In the genomic region with DNA sequence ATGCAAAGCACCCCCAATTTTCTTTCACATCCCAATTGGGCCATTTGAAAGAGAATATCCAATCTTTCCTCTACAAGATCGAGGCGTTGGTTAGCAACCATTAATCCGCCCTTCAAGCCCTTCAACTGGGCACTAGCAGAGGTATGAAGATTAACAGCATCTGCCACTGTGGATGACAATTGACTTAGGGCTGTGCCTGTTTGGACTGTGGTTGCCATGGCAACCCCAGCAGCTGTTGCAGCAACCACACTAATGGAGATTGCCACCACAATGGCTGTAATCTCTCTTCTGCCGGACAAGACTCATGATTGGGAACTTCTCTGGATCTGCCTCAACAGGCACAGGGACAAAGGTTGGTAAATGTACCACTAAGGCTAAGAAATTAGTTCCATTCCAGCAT, we compare ENCODE assay signal across 27 mouse cellular contexts. TPM values are rescaled to one million over a fixed set of nuclear protein-coding genes. Genes with fewer than 3 reads are reported as not detected.
DNase-seq lines count a peak whose midpoint lies in the region; ATAC-seq and TF ChIP-seq lines count a peak whose summit lies in the region.
"Had no signal": no experiment of that assay in that cellular context is flagged by ENCODE, and none has a peak within 500 bp of the region (broad histone marks: within the 10 kb centered on the region; RNA-seq: fewer than 3 reads in every experiment).

No protein-coding gene starts in this region.

- H3ac ChIP-seq in myocyte (ENCODE audit: control insufficient read depth, insufficient read length), result no peak overlapping the region

- intact Hi-C loops in gastrocnemius, postnatal 36 days (cut with DNase I), result no loop called here

- peak; percentile 45 for DNase-seq in hindbrain, embryonic 11.5 days (ENCODE audit: low spot score)
- DNase-seq in hindbrain, embryonic 10.5 days (ENCODE audit: low spot score), result no peak
- DNase-seq in ZHBTc4 (ENCODE audit: low read depth, low spot score), result peak; percentile 19
- peak; percentile 77 for DNase-seq in mesoderm, embryonic 11.5 days (ENCODE audit: low read depth, low spot score)
- no peak for DNase-seq in gastrocnemius, postnatal 36 days
- no peak for DNase-seq in heart, adult 9 months (ENCODE audit: low spot score in 2 of 2)
- DNase-seq in layer of hippocampus, postnatal 25 days (ENCODE audit: extremely low spot score in 1 of 2, low spot score in 1 of 2), result no peak
- DNase-seq: adrenal gland, adult 8-10 months; cerebellum, adult 18-20 months; cerebellum, postnatal 14 days; forebrain, postnatal 0 days; heart, postnatal 4 days; kidney, adult 11 months; liver, postnatal 0 days; right cerebral cortex, adult 18-20 months; right cerebral cortex, postnatal 4 days; thymus, adult 2 months; thymus, postnatal 4 days had no signal

- no peaks in the 10 kb centered on the region for H3K79me2 ChIP-seq in myocyte (ENCODE audit: control insufficient read depth, insufficient read depth)

- H3K27me3 ChIP-seq in hindbrain, embryonic 11.5 days (ENCODE audit: control insufficient read depth, insufficient read depth, low read length), result no peaks in the 10 kb centered on the region
- no peaks in the 10 kb centered on the region for H3K27me3 ChIP-seq in hindbrain, embryonic 10.5 days (ENCODE audit: insufficient read depth, poor library complexity, severe bottlenecking)
- H3K27me3 ChIP-seq in myocyte (ENCODE audit: control insufficient read depth, insufficient read depth, insufficient read length), result no peaks in the 10 kb centered on the region
- H3K27me3 ChIP-seq: neural tube, embryonic 12.5 days had no signal

- H3K9me3 ChIP-seq in hindbrain, embryonic 11.5 days (ENCODE audit: control insufficient read depth, low read length), result no peaks in the 10 kb centered on the region; the same call in 1 of the 2 replicates
- peaks cover 43% of the 10 kb centered on the region for H3K9me3 ChIP-seq in hindbrain, embryonic 10.5 days

- WGBS in hindbrain, embryonic 11.5 days, result 77% methylated on average over 4 of the region's 4 CpGs
- WGBS in hindbrain, embryonic 10.5 days, result 83% methylated on average over 4 of the region's 4 CpGs

- ATAC-seq in hindbrain, embryonic 11.5 days (ENCODE audit: low FRiP score), result no peak
- ATAC-seq: activated CD4-positive, CD25-positive, alpha-beta regulatory T cell, adult 4 months; forebrain, postnatal 0 days; liver, postnatal 0 days; lung, postnatal 0 days; Patski had no signal

- no peak overlapping the region for H3K27ac ChIP-seq in hindbrain, embryonic 11.5 days (ENCODE audit: low read depth, low read length)
- H3K27ac ChIP-seq in hindbrain, embryonic 10.5 days, result no peak overlapping the region
- H3K27ac ChIP-seq: embryonic facial prominence, embryonic 10.5 days; heart, embryonic 10.5 days; neural tube, embryonic 12.5 days had no signal

- H3K4me2 ChIP-seq in hindbrain, embryonic 11.5 days (replicated peaks; ENCODE audit: low read depth, low read length), result no peak overlapping the region
- H3K4me2 ChIP-seq in myocyte (ENCODE audit: low read depth), result no peak overlapping the region
- H3K4me2 ChIP-seq: liver, embryonic 11.5 days; neural tube, embryonic 12.5 days had no signal

- no peak for TF ChIP-seq POLR2A in myocyte (IDR thresholded peaks at IDR 0.05; ENCODE audit: insufficient read length, low read depth)

- no peak overlapping the region for H3K4me3 ChIP-seq in hindbrain, embryonic 11.5 days (ENCODE audit: low read depth, low read length)
- H3K4me3 ChIP-seq in hindbrain, embryonic 10.5 days, result no peak overlapping the region
- no peak overlapping the region for H3K4me3 ChIP-seq in myocyte
- H3K4me3 ChIP-seq: embryonic facial prominence, embryonic 10.5 days; heart, embryonic 10.5 days; neural tube, embryonic 12.5 days had no signal

- H3K9ac ChIP-seq in hindbrain, embryonic 11.5 days (ENCODE audit: low read depth, low read length), result no peak overlapping the region
- H3K9ac ChIP-seq: forebrain, postnatal 0 days; liver, postnatal 0 days; neural tube, embryonic 12.5 days had no signal

- H3K4me1 ChIP-seq in hindbrain, embryonic 11.5 days (replicated peaks; ENCODE audit: control insufficient read depth, insufficient read depth, low read length), result no peaks in the 10 kb centered on the region
- H3K4me1 ChIP-seq in hindbrain, embryonic 10.5 days (replicated peaks), result no peaks in the 10 kb centered on the region
- H3K4me1 ChIP-seq: embryonic facial prominence, embryonic 10.5 days; heart, embryonic 10.5 days; neural tube, embryonic 12.5 days had no signal

- H3K36me3 ChIP-seq in hindbrain, embryonic 11.5 days (ENCODE audit: control insufficient read depth, insufficient read depth, low read length), result no peaks in the 10 kb centered on the region
- no peaks in the 10 kb centered on the region for H3K36me3 ChIP-seq in hindbrain, embryonic 10.5 days
- H3K36me3 ChIP-seq in myocyte (ENCODE audit: control insufficient read depth, insufficient read depth), result no peaks in the 10 kb centered on the region
- H3K36me3 ChIP-seq: embryonic facial prominence, embryonic 10.5 days; heart, embryonic 10.5 days; neural tube, embryonic 12.5 days had no signal

TF ChIP-seq in myocyte, 11 proteins besides CTCF, POLR2A, EP300 and RAD21:
- TF ChIP-seq MYOD1 (IDR thresholded peaks at IDR 0.05; ENCODE audit: control insufficient read depth in 1 of 3, insufficient read length in 2 of 3, low read depth in 2 of 3) (peak in 2 of 3 experiments; percentile 52 to 77), MYOG (IDR thresholded peaks at IDR 0.05; ENCODE audit: control insufficient read depth in 1 of 3, insufficient read depth in 1 of 3, insufficient read length in 2 of 3, low read depth in 2 of 3) (peak in 1 of 3 experiments; percentile 64), USF1 (IDR thresholded peaks at IDR 0.05; ENCODE audit: low read depth) (no peak), SRF (IDR thresholded peaks at IDR 0.05; ENCODE audit: control insufficient read depth, insufficient read length, low read depth) (no peak)

RNA-seq across cellular contexts. Expression of a gene that starts 12.1 kb away (rescaled TPM):
- 45.9 and 50.8 TPM in 2 replicates for polyA plus RNA-seq in hindbrain, embryonic 11.5 days (2014; fragmentation: Nextera tagmentation; extraction: Ambion mirVana)
- polyA plus RNA-seq in hindbrain, embryonic 10.5 days (2016; fragmentation: Nextera tagmentation; extraction: Ambion mirVana), result 75.4 and 84.1 TPM in 2 replicates
- polyA plus RNA-seq in myocyte (2012; fragmentation: generic; extraction: Trizol), result 17.1 TPM
- total RNA-seq in gastrocnemius, postnatal 36 days (2021), result 1 to 10 TPM; 6.1 to 6.6 TPM
- 10 to 100 TPM; 19.7 to 20.1 TPM for total RNA-seq in layer of hippocampus, postnatal 25 days (2021)

RNA-seq across cellular contexts. Expression of a gene that starts 34.9 kb away (rescaled TPM):
- 236 and 250 TPM in 2 replicates for polyA plus RNA-seq in hindbrain, embryonic 11.5 days (2014; fragmentation: Nextera tagmentation; extraction: Ambion mirVana)
- 258 and 370 TPM in 2 replicates for polyA plus RNA-seq in hindbrain, embryonic 10.5 days (2016; fragmentation: Nextera tagmentation; extraction: Ambion mirVana)
- polyA plus RNA-seq in myocyte (2012; fragmentation: generic; extraction: Trizol), result 1.9 TPM
- total RNA-seq in gastrocnemius, postnatal 36 days (2021), result not detected
- total RNA-seq in layer of hippocampus, postnatal 25 days (2021), result 10 to 100 TPM; 62.5 to 74.8 TPM
- total RNA-seq: gastrocnemius, adult 18-20 months had no signal
- polyA plus RNA-seq: activated CD4-positive, CD25-positive, alpha-beta regulatory T cell, adult 4 months had no signal

RNA-seq across cellular contexts. Expression of a gene that starts 47.5 kb away (rescaled TPM):
- polyA plus RNA-seq in hindbrain, embryonic 11.5 days (2014; fragmentation: Nextera tagmentation; extraction: Ambion mirVana), result 1.2 and 1.4 TPM in 2 replicates
- polyA plus RNA-seq in hindbrain, embryonic 10.5 days (2016; fragmentation: Nextera tagmentation; extraction: Ambion mirVana), result 1.6 and 1.7 TPM in 2 replicates
- 0.01 TPM for polyA plus RNA-seq in myocyte (2012; fragmentation: generic; extraction: Trizol)
- total RNA-seq in gastrocnemius, postnatal 36 days (2021), result under 1 TPM; 0.05 to 0.20 TPM
- 100 to 1,000 TPM; 131 to 133 TPM for total RNA-seq in layer of hippocampus, postnatal 25 days (2021)
- polyA plus RNA-seq: activated CD4-positive, CD25-positive, alpha-beta regulatory T cell, adult 4 months had no signal

Comparison
In these comparisons a context has a peak if more than half of its experiments do, and no peak if none do; other contexts are left out.
1. DNase-seq: peak in hindbrain, embryonic 11.5 days (single experiment), ZHBTc4 (single experiment) and mesoderm, embryonic 11.5 days (single experiment); none in hindbrain, embryonic 10.5 days (single experiment), gastrocnemius, postnatal 36 days (0 of 2), heart, adult 9 months (0 of 2) and layer of hippocampus, postnatal 25 days (0 of 2).
2. RNA of a gene that starts 34.9 kb away (polyA plus RNA-seq): 258 to 370 TPM in hindbrain, embryonic 10.5 days and 236 to 250 TPM in hindbrain, embryonic 11.5 days; 1.9 TPM in myocyte (single experiment); every median in the first group is over 10 times any median in the second.